Mouse (Mus musculus): ENCODE data around the gene Plac9a. TPM values are rescaled to one million over a fixed set of nuclear protein-coding genes. Genes with fewer than 3 reads are reported as not detected.
"Not testable (repeated sequence)": the region's sequence is repeated elsewhere in the genome, so short reads cannot be mapped to it uniquely, and the experiment has no call there.

The Plac9a gene
- polyA plus RNA-seq, 1 experiment from 2014 or later, result not detected

DNA sequence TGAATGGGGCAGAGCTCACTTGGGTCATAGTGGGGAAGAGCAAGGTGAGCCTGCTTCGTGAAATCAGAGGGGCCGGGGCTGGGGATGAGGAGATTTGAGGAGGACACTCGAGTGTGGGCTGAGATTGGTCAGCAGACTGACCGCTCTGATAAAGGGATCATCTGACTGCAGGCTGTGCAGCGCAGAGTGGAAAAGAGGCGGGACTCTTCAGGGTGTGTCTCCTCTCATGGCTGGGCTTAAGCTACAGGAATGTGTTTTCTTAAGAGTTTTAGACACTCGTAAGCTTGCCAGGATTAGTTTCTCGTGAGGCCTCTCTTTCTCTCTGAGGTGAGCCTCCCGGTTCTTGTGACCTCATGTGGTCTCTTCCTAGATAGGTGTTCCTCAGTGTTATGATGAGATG is 21.1 kb downstream of the Plac9a start:
- H3K27ac ChIP-seq (replicated peaks); H3K9me3 ChIP-seq; ATAC-seq (ENCODE audit: low read depth); H3K4me2 ChIP-seq; H3K36me3 ChIP-seq; H3K27me3 ChIP-seq; H3K9ac ChIP-seq; H3K4me3 ChIP-seq; H3K4me1 ChIP-seq (replicated peaks): not testable (repeated sequence)
- WGBS, result no CpG with 5 or more reads among the region's 9 CpGs

DNA sequence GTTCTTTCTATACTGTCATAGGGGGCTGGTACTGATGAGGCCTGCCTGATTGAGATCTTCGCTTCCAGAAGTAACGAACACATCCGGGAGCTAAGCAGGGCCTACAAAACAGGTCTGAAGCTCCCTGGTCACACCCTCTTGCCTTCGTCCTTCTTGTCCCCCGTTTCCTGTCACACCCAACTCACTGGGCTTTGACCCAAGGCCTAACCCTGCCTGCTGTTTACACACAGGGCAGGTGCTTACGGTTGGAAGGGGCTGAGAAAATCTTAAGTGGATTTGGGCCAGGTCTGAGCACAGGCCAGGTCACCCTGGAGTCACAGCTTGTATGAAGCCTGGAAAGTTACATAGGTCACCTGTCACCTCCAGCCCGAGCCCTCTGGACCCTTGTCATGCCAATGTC is 26.3 kb downstream of the Plac9a start:
- not testable (repeated sequence) for H3K36me3 ChIP-seq; H3K4me1 ChIP-seq (replicated peaks); H3K9ac ChIP-seq; H3K27ac ChIP-seq (replicated peaks); H3K4me2 ChIP-seq; H3K4me3 ChIP-seq; ATAC-seq (ENCODE audit: low read depth); H3K27me3 ChIP-seq; H3K9me3 ChIP-seq
- WGBS, result no CpG with 5 or more reads among the region's 7 CpGs

GRCm38 (mm10) chr14:25872461-25873415 is 30.2 kb downstream of the Plac9a start:
- Histone ChIP-seq H3K4me2 (no peak overlapping the region), H3K4me3 (no peak overlapping the region), H3K9me3 (no peaks in the 10 kb centered on the region), H3K4me1 (replicated peaks) (peaks cover 6% of the 10 kb centered on the region; the same call in 1 of the 2 replicates), H3K27ac (replicated peaks) (no peak overlapping the region), H3K36me3 (no peaks in the 10 kb centered on the region), H3K9ac (no peak overlapping the region), H3K27me3 (no peaks in the 10 kb centered on the region)
- 73% methylated on average over 8 of the region's 8 CpGs for WGBS
- ATAC-seq (ENCODE audit: low read depth), result no peak

GRCm38 (mm10) chr14:25869135-25869878 is 33.6 kb downstream of the Plac9a start:
- H3K9me3 ChIP-seq, result no peaks in the 10 kb centered on the region
- 63% methylated on average over 9 of the region's 9 CpGs for WGBS

DNA sequence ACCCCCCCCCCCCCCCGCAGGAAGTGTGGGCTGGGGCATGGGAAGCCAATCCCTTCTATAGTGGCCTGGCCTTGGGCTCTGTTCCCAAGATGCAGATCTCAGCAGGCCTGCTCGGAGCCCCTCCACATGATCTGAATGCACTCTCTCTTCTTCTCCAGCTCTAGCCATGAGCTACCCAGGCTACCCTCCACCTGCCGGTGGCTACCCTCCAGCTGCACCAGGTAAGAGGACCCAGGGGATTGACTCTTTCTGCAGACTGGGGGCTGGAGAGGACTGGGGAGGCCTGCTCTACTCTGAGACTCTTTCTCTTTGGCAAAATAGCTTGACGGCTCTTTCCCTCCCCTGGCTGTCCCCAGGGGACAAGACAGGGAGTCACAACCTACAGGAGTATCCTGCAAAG is 34.2 kb downstream of the Plac9a start:
- H3K4me3 ChIP-seq, result no peak overlapping the region
- no peak for ATAC-seq (ENCODE audit: low read depth)
- no peaks in the 10 kb centered on the region for H3K27me3 ChIP-seq
- WGBS, result 80% methylated on average over 4 of the region's 4 CpGs
- H3K4me1 ChIP-seq (replicated peaks), result peaks cover 6% of the 10 kb centered on the region; the same call in 1 of the 2 replicates
- no peak overlapping the region for H3K27ac ChIP-seq (replicated peaks)
- H3K9me3 ChIP-seq, result no peaks in the 10 kb centered on the region
- H3K36me3 ChIP-seq, result no peaks in the 10 kb centered on the region
- H3K9ac ChIP-seq, result no peak overlapping the region
- H3K4me2 ChIP-seq, result no peak overlapping the region

More at GRCm38 (mm10) chr14:25869135-25869878, 33.6 kb downstream of the Plac9a start:
- no peak overlapping the region for H3K9ac ChIP-seq
- H3K4me1 ChIP-seq (replicated peaks), result peaks cover 6% of the 10 kb centered on the region; the same call in 1 of the 2 replicates
- H3K36me3 ChIP-seq, result no peaks in the 10 kb centered on the region
- no peaks in the 10 kb centered on the region for H3K27me3 ChIP-seq
- H3K4me3 ChIP-seq, result no peak overlapping the region
- no peak overlapping the region for H3K27ac ChIP-seq (replicated peaks)
- H3K4me2 ChIP-seq, result no peak overlapping the region
- no peak for ATAC-seq (ENCODE audit: low read depth)

DNA sequence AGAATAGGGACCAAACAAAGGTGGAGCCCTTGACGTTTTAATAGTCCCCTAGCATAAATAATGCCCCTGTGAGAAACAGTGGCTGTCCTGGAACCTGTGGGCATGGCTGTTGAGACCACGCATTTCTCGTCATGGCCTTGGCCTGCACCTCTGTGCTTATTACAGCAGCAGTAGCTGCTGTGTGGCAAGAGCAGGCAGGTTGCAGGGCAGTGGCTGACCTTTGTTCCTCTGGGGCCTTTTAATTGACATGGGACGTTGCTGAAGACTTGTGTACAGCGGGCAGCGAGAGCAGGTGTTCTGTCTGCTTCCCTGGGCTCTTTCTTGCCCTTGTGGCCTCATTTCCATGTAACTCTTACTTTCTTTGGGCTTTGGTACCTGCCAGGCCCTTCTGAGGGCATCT is 35.1 kb downstream of the Plac9a start:
- Histone ChIP-seq H3K4me1 (replicated peaks) (peaks cover 6% of the 10 kb centered on the region; the same call in 1 of the 2 replicates), H3K4me3 (no peak overlapping the region), H3K36me3 (no peaks in the 10 kb centered on the region), H3K9me3 (no peaks in the 10 kb centered on the region), H3K4me2 (no peak overlapping the region), H3K27ac (replicated peaks) (no peak overlapping the region), H3K27me3 (no peaks in the 10 kb centered on the region), H3K9ac (no peak overlapping the region)
- 60% methylated on average over 6 of the region's 6 CpGs for WGBS
- ATAC-seq (ENCODE audit: low read depth), result no peak

GRCm38 (mm10) chr14:25866832-25867231 is 36.1 kb downstream of the Plac9a start:
- Histone ChIP-seq H3K27me3 (no peaks in the 10 kb centered on the region), H3K9ac (no peak overlapping the region), H3K4me1 (replicated peaks) (no peaks in the 10 kb centered on the region), H3K4me3 (no peak overlapping the region), H3K27ac (replicated peaks) (no peak overlapping the region), H3K36me3 (no peaks in the 10 kb centered on the region), H3K9me3 (no peaks in the 10 kb centered on the region), H3K4me2 (no peak overlapping the region)
- 83% methylated on average over 11 of the region's 11 CpGs for WGBS
- ATAC-seq (ENCODE audit: low read depth), result no peak

DNA sequence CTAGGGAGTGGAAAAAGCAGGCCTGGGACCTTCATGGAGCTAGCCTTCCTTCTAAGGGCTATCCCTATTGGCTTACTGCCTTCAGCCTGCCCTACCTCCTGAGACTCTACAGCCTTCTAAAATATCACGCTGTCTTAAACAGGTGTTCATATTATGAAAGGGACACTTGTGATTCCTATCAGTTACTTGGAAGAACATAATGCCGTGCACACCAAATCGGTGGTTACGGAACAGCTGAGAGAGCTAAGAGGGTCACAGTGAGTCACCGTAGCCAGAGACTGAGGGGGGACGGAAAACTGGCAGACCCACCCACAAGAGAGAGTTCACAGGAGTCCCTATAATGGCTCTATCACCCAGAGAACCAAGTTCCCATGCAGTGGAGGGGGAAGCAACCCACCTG is 36.5 kb downstream of the Plac9a start:
- no peak for ATAC-seq (ENCODE audit: low read depth)
- Histone ChIP-seq H3K9ac (no peak overlapping the region), H3K27me3 (no peaks in the 10 kb centered on the region), H3K36me3 (no peaks in the 10 kb centered on the region), H3K4me2 (no peak overlapping the region), H3K27ac (replicated peaks) (no peak overlapping the region), H3K9me3 (no peaks in the 10 kb centered on the region), H3K4me3 (no peak overlapping the region), H3K4me1 (replicated peaks) (no peaks in the 10 kb centered on the region)
- 93% methylated on average over 6 of the region's 6 CpGs for WGBS

GRCm38 (mm10) chr14:25865251-25865650 is 37.6 kb downstream of the Plac9a start:
- WGBS, result 85% methylated on average over 5 of the region's 5 CpGs
- H3K4me1 ChIP-seq (replicated peaks), result no peaks in the 10 kb centered on the region
- no peak overlapping the region for H3K4me2 ChIP-seq
- no peaks in the 10 kb centered on the region for H3K9me3 ChIP-seq
- no peak overlapping the region for H3K27ac ChIP-seq (replicated peaks)
- H3K36me3 ChIP-seq, result no peaks in the 10 kb centered on the region
- no peaks in the 10 kb centered on the region for H3K27me3 ChIP-seq
- no peak overlapping the region for H3K4me3 ChIP-seq
- no peak overlapping the region for H3K9ac ChIP-seq
- ATAC-seq (ENCODE audit: low read depth), result no peak

DNA sequence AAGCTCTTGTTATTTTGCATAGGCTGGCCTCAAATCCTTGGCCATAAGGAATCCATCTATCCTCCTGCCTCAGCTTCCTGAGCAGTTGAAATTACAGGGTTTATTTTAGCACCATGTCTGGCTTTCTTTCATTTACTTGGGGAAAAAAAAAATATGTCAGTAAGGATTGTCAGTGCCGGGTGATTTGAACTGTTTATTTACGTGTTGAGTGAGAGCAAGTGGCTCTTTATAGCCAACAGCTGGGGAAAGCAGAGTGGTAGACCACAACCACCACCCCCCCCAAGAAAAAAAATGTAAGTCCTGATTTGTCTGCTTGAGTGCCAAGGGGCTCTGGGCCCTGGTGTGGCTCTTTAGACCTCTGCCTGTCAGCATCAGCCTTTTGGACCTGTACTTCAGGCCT is 39.2 kb downstream of the Plac9a start:
- no peaks in the 10 kb centered on the region for H3K4me1 ChIP-seq (replicated peaks)
- no peak overlapping the region for H3K27ac ChIP-seq (replicated peaks)
- H3K4me3 ChIP-seq, result no peak overlapping the region
- no peaks in the 10 kb centered on the region for H3K27me3 ChIP-seq
- WGBS, result 87% methylated on average over 2 of the region's 2 CpGs
- no peaks in the 10 kb centered on the region for H3K36me3 ChIP-seq
- no peaks in the 10 kb centered on the region for H3K9me3 ChIP-seq
- H3K4me2 ChIP-seq, result no peak overlapping the region
- no peak overlapping the region for H3K9ac ChIP-seq
- ATAC-seq (ENCODE audit: low read depth), result no peak

- Histone ChIP-seq H3K4me1 (replicated peaks) (no peaks in the 10 kb centered on the region), H3K9me3 (no peaks in the 10 kb centered on the region), H3K27me3 (no peaks in the 10 kb centered on the region), H3K27ac (replicated peaks) (no peak overlapping the region), H3K4me3 (no peak overlapping the region), H3K36me3 (no peaks in the 10 kb centered on the region), H3K9ac (no peak overlapping the region), H3K4me2 (no peak overlapping the region)
- ATAC-seq (ENCODE audit: low read depth), result no peak
- 89% methylated on average over 13 of the region's 13 CpGs for whole genome bisulfite sequencing
Observed at GRCm38 (mm10) chr14:25861771-25862530, 40.9 kb downstream of the Plac9a start.

- Histone ChIP-seq H3K27ac (replicated peaks) (no peak overlapping the region), H3K27me3 (no peaks in the 10 kb centered on the region), H3K4me1 (replicated peaks) (no peaks in the 10 kb centered on the region), H3K9me3 (no peaks in the 10 kb centered on the region), H3K4me3 (no peak overlapping the region), H3K9ac (no peak overlapping the region), H3K36me3 (no peaks in the 10 kb centered on the region), H3K4me2 (no peak overlapping the region)
- ATAC-seq (ENCODE audit: low read depth), result no peak
- 88% methylated on average over 8 of the region's 8 CpGs for WGBS
Observed at GRCm38 (mm10) chr14:25857940-25858339, 45.0 kb downstream of the Plac9a start.
